In the genomic region with DNA sequence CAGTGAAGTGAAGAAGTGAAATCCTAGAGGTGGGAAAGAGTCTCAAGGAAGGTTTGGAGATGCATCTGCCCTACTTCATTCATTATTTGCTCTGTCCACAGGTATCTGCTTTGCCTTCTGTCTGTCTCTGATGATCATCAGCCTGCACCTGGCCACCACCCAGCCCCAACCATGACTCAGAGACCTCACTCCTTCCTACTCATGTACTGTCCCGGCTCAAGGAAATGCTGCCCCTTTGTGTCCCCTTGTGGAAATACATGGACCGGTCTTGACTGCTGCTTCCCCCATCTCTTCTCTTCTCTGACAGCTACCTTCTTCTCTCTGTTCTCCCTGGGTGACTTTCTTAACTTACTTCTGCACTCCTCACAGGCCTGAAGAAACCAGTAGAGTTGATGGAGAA, we compare ENCODE assay signal across 10 mouse cellular contexts. TPM values are rescaled to one million over a fixed set of nuclear protein-coding genes. Genes with fewer than 3 reads are reported as not detected.
DNase-seq lines count a peak whose midpoint lies in the region; ATAC-seq and TF ChIP-seq lines count a peak whose summit lies in the region.
"Had no signal": no experiment of that assay in that cellular context is flagged by ENCODE, and none has a peak within 500 bp of the region (broad histone marks: within the 10 kb centered on the region; RNA-seq: fewer than 3 reads in every experiment).

No protein-coding gene starts in this region.

- TF ChIP-seq POLR2A in embryonic fibroblast, embryonic 13.5 days (IDR thresholded peaks at IDR 0.05; ENCODE audit: low read depth, low read length): no peak

- peak; percentile 53; the same call in 1 of the 2 replicates for ATAC-seq in liver, embryonic 11.5 days (replicated peaks; ENCODE audit: low FRiP score)
- ATAC-seq in liver, postnatal 0 days: peak; percentile 36; the same call in 1 of the 2 replicates
- ATAC-seq: forebrain, embryonic 16.5 days had no signal

- no peaks in the 10 kb centered on the region for H3K4me1 ChIP-seq in liver, embryonic 11.5 days (replicated peaks; ENCODE audit: control insufficient read depth, insufficient read depth, low read length)
- H3K4me1 ChIP-seq in embryonic fibroblast, embryonic 13.5 days (ENCODE audit: control insufficient read depth, insufficient read depth, low read length): peaks cover 2% of the 10 kb centered on the region; the same call in 1 of the 2 replicates
- no peaks in the 10 kb centered on the region for H3K4me1 ChIP-seq in liver, postnatal 0 days (ENCODE audit: insufficient read depth)
- H3K4me1 ChIP-seq: hindbrain, embryonic 13.5 days; neural tube, embryonic 13.5 days had no signal

- no peaks in the 10 kb centered on the region for H3K9me3 ChIP-seq in liver, embryonic 11.5 days (ENCODE audit: control insufficient read depth, low read length)
- H3K9me3 ChIP-seq in liver, postnatal 0 days (ENCODE audit: low read length): no peaks in the 10 kb centered on the region
- H3K9me3 ChIP-seq: hindbrain, embryonic 13.5 days; neural tube, embryonic 13.5 days had no signal

- WGBS in liver, embryonic 11.5 days: 29% methylated on average over 2 of the region's 2 CpGs
- WGBS in liver, postnatal 0 days (ENCODE audit: insufficient replicate concordance): 44% methylated on average over 2 of the region's 2 CpGs

- intact Hi-C loops in left cerebral cortex, adult 2 months (cut with DNase I): loop anchor here (10.0 kb wide), 1 partner anchor 704 kb away; no protein-coding TSS in a partner anchor

- no peaks in the 10 kb centered on the region for H3K36me3 ChIP-seq in liver, embryonic 11.5 days (ENCODE audit: control insufficient read depth, insufficient read depth, low read length)
- H3K36me3 ChIP-seq in liver, postnatal 0 days (replicated peaks; ENCODE audit: insufficient read depth, low read length): no peaks in the 10 kb centered on the region
- H3K36me3 ChIP-seq: hindbrain, embryonic 13.5 days; neural tube, embryonic 13.5 days had no signal

- H3K9ac ChIP-seq in liver, embryonic 11.5 days (ENCODE audit: low read depth, low read length): no peak overlapping the region
- no peak overlapping the region for H3K9ac ChIP-seq in liver, postnatal 0 days (replicated peaks)
- H3K9ac ChIP-seq: hindbrain, embryonic 13.5 days; neural tube, embryonic 13.5 days had no signal

- no peak overlapping the region for H3K4me2 ChIP-seq in liver, embryonic 11.5 days
- H3K4me2 ChIP-seq in liver, postnatal 0 days (ENCODE audit: low read depth, low read length): no peak overlapping the region
- H3K4me2 ChIP-seq: hindbrain, embryonic 13.5 days; neural tube, embryonic 13.5 days had no signal

- H3K4me3 ChIP-seq in liver, embryonic 11.5 days (ENCODE audit: low read depth, low read length): no peak overlapping the region
- no peak overlapping the region for H3K4me3 ChIP-seq in embryonic fibroblast, embryonic 13.5 days (ENCODE audit: insufficient read depth, low read length)
- no peak overlapping the region for H3K4me3 ChIP-seq in liver, postnatal 0 days (ENCODE audit: low read depth, low read length)
- H3K4me3 ChIP-seq in left cerebral cortex, adult 2 months: no peak overlapping the region
- H3K4me3 ChIP-seq: hindbrain, embryonic 13.5 days; neural tube, embryonic 13.5 days had no signal

- no peak for DNase-seq in liver, embryonic 11.5 days (ENCODE audit: low spot score)
- DNase-seq in liver (no peak), NIH3T3 (ENCODE audit: low read depth) (peak; percentile 78), MN1 (ENCODE audit: low spot score) (no peak)
- no peak for DNase-seq in liver, postnatal 0 days
- no peak for DNase-seq in left cerebral cortex, adult 2 months (ENCODE audit: extremely low spot score in 1 of 2, low spot score in 2 of 2)

- no peak overlapping the region for H3K27ac ChIP-seq in liver, embryonic 11.5 days (ENCODE audit: low read depth, low read length)
- no peak overlapping the region for H3K27ac ChIP-seq in embryonic fibroblast, embryonic 13.5 days (ENCODE audit: insufficient read depth, low read length)
- H3K27ac ChIP-seq in liver, postnatal 0 days (ENCODE audit: low read depth): no peak overlapping the region
- no peak overlapping the region for H3K27ac ChIP-seq in left cerebral cortex, adult 2 months
- H3K27ac ChIP-seq: hindbrain, embryonic 13.5 days; neural tube, embryonic 13.5 days had no signal

- TF ChIP-seq EP300 in liver, postnatal 0 days (IDR thresholded peaks at IDR 0.05; ENCODE audit: low read depth): no peak

- TF ChIP-seq CTCF in embryonic fibroblast, embryonic 13.5 days (IDR thresholded peaks at IDR 0.05; ENCODE audit: borderline replicate concordance, insufficient read depth, low read length): peak; percentile 33; the same call in 1 of the 2 replicates
- TF ChIP-seq CTCF in liver, postnatal 0 days (IDR thresholded peaks at IDR 0.05; ENCODE audit: low read depth): peak; percentile 42
- no peak; the same call in none of the 2 replicates for TF ChIP-seq CTCF in left cerebral cortex, adult 2 months (IDR thresholded peaks at IDR 0.05)

- no peaks in the 10 kb centered on the region for H3K27me3 ChIP-seq in liver, embryonic 11.5 days (replicated peaks; ENCODE audit: control insufficient read depth, insufficient read depth, low read length)
- no peaks in the 10 kb centered on the region for H3K27me3 ChIP-seq in liver, postnatal 0 days (ENCODE audit: insufficient read depth, low read length)
- H3K27me3 ChIP-seq: hindbrain, embryonic 13.5 days; neural tube, embryonic 13.5 days had no signal

RNA-seq across cellular contexts. Expression of gene Eif2b5, which starts 8.0 kb away (rescaled TPM):
- 125 and 132 TPM in 2 replicates for polyA plus RNA-seq in liver, embryonic 11.5 days (2014; fragmentation: Nextera tagmentation; extraction: Ambion mirVana)
- 53.8 and 61.5 TPM in 2 replicates for polyA plus RNA-seq in embryonic fibroblast, embryonic 13.5 days (2011; ENCODE audit: insufficient read length, low read depth, missing spikeins)
- polyA plus RNA-seq in liver, postnatal 0 days (2015; fragmentation: Nextera tagmentation; extraction: Ambion mirVana): 25.3 and 26.1 TPM in 2 replicates
- 10 to 100 TPM; 59.2 to 59.6 TPM for total RNA-seq in left cerebral cortex, adult 2 months (2021)

RNA-seq across cellular contexts. Expression of gene Dvl3, which starts 26.2 kb away (rescaled TPM):
- 18.9 and 20.3 TPM in 2 replicates for polyA plus RNA-seq in liver, embryonic 11.5 days (2014; fragmentation: Nextera tagmentation; extraction: Ambion mirVana)
- 51.4 and 57.3 TPM in 2 replicates for polyA plus RNA-seq in embryonic fibroblast, embryonic 13.5 days (2011; ENCODE audit: insufficient read length, low read depth, missing spikeins)
- polyA plus RNA-seq in liver, postnatal 0 days (2015; fragmentation: Nextera tagmentation; extraction: Ambion mirVana): 3.0 and 3.5 TPM in 2 replicates
- total RNA-seq in left cerebral cortex, adult 2 months (2021): 10 to 100 TPM; 64.7 to 70.1 TPM

RNA-seq across cellular contexts. Expression of gene Ap2m1, which starts 44.7 kb away (rescaled TPM):
- 519 and 569 TPM in 2 replicates for polyA plus RNA-seq in liver, embryonic 11.5 days (2014; fragmentation: Nextera tagmentation; extraction: Ambion mirVana)
- 448 and 450 TPM in 2 replicates for polyA plus RNA-seq in embryonic fibroblast, embryonic 13.5 days (2011; ENCODE audit: insufficient read length, low read depth, missing spikeins)
- polyA plus RNA-seq in liver, postnatal 0 days (2015; fragmentation: Nextera tagmentation; extraction: Ambion mirVana): 288 and 308 TPM in 2 replicates
- total RNA-seq in left cerebral cortex, adult 2 months (2021): 100 to 1,000 TPM; 804 to 827 TPM

RNA-seq across cellular contexts. Expression of gene Abcf3, which starts 57.8 kb away (rescaled TPM):
- polyA plus RNA-seq in liver, embryonic 11.5 days (2014; fragmentation: Nextera tagmentation; extraction: Ambion mirVana): 49.2 and 50.9 TPM in 2 replicates
- polyA plus RNA-seq in embryonic fibroblast, embryonic 13.5 days (2011; ENCODE audit: insufficient read length, low read depth, missing spikeins): 50.9 and 53.2 TPM in 2 replicates
- 18.0 and 19.8 TPM in 2 replicates for polyA plus RNA-seq in liver, postnatal 0 days (2015; fragmentation: Nextera tagmentation; extraction: Ambion mirVana)
- total RNA-seq in left cerebral cortex, adult 2 months (2021): 100 to 1,000 TPM; 102 to 109 TPM
